Mouse (Mus musculus): ENCODE measurements around the gene Trpd52l3. TPM values are rescaled to one million over a fixed set of nuclear protein-coding genes. Genes with fewer than 3 reads are reported as not detected.
"Not testable (repeated sequence)": the region's sequence is repeated elsewhere in the genome, so short reads cannot be mapped to it uniquely, and the experiment has no call there.

Trpd52l3 gene
- polyA plus RNA-seq (2017; shearing (Covaris generic)) = not detected

DNA sequence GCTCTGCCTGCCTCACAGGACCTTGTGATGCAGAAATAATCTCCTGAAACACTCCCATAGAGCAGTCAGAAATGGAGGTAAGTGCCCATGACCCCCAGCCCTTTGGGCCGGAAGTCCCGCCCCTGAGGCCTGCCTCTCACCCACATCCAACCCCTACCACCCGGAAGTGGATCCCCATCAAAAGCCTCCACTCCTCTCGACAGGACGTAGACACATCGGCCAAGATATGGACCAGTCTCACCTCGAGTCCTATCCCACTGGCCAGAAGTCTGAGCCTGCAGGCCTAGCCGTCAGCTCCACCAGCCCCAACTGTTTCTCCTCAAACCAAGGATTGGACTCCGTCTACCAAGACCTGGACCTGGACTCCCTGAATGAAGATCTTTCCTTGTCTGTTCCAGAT lies at the start of gene Trpd52l3:
Gene Trpd52l3, plus strand, starts transcription at position 170 of the 400 bp plus-strand sequence.
- ATAC-seq = no peak

GRCm38 (mm10) chr19:29953833-29954232 lies 49.8 kb upstream of the Trpd52l3 start:
- no peak for ATAC-seq

DNA sequence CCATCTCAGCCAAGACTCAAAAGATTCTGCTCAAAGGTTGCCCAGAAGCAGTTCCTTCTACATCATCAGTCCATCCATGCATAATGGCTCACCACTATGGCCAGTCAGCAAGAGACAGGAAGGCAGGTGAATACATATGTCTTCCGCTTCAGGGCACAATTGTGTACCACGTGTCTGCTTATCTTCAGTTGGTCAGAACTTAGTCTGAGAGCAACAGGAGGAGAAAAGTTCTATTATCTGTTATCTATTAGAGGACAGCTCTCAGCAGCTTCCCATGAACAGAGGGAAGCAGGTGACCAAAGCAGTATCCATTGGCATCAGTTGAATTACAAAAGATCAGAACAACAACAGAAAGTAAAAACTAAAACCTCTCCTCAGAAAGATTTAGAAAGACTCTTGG lies 48.1 kb upstream of the Trpd52l3 start:
- ATAC-seq = no peak

GRCm38 (mm10) chr19:29960906-29961305 lies 42.7 kb upstream of the Trpd52l3 start:
- ATAC-seq = no peak

DNA sequence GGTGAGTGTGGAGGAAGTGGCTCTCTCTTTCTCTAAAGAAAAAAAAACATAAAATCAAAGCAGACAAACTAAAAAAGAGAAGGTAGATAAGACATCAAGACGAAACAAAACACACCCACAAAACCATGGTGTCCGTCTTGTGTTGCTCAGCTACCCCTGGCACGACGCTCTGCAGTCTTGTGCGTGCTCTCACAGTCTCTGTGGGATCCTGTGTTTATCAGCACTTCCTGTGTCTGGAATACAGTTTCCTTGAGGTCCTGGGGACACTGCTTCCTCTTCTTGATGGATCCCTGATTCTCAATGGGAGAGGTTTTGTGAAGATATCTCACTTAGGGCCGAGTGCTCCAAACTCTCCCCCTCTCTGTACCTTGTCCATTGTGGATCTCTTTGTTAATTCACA lies 41.7 kb upstream of the Trpd52l3 start:
- ATAC-seq = no peak

DNA sequence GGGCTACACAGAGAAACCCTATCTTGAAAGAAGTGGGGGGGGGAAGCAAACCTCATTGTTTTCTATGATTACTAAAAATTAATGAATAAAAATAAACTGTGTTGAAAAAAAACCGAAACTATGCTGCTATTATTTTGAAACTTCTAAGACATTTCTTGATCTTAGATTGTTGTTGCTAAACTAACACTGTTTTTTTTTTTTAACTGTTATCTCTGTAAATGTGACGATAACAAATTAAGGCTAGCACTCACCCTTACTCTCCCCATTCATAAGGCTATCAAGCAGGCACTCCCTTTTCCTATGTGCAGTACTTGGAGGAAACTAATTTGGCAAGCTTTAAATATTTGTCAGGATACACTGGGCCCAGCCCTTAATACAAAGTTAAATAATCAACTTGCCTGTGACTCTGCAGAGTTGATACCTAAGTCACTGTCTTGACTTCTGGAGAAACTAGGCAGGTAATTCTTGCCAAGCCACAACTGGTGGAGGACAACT lies 39.9 kb upstream of the Trpd52l3 start:
- no peak for ATAC-seq

- ATAC-seq = no peak
Measured at GRCm38 (mm10) chr19:29967960-29968359, 35.6 kb upstream of the Trpd52l3 start.

DNA sequence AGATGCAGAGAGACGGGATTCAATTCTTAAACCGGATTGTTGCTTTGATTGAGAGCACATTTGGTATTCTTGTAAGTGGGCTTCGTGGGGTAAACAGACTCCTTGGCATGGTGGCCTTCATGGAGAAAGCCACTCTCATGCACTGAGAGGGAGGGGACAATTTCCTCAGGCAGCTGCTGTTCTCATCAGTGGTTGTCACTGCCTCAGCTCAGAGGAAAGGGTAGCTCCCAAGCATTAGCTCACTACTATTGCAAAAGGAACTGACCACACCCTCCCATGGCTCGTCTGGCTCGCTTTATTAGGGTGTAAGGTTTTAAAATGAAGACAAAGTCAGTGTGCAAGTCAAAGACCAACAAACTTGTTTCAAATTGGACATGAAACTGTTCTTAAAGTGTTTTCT lies 30.2 kb upstream of the Trpd52l3 start:
- no peak for ATAC-seq

DNA sequence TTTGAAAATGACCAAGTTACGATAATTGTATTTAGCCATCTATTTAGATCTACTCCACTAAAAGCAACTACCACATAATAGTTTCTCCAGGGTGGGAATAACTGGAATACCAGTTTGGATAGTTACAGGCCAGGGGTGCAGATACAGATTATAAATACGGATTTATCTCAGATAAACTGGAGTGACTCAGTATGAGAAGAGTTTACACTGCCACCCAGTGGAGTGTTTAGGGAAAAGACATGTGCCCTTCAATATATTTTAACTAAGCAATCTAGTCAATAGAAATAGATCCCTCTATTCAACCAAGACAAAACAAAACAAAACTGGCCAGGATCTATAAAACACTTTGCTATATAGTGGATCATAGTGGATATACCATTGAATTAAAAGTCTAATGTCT lies 24.7 kb upstream of the Trpd52l3 start:
- no peak for ATAC-seq

GRCm38 (mm10) chr19:29979452-29980089 lies 24.0 kb upstream of the Trpd52l3 start:
- no peak for ATAC-seq

DNA sequence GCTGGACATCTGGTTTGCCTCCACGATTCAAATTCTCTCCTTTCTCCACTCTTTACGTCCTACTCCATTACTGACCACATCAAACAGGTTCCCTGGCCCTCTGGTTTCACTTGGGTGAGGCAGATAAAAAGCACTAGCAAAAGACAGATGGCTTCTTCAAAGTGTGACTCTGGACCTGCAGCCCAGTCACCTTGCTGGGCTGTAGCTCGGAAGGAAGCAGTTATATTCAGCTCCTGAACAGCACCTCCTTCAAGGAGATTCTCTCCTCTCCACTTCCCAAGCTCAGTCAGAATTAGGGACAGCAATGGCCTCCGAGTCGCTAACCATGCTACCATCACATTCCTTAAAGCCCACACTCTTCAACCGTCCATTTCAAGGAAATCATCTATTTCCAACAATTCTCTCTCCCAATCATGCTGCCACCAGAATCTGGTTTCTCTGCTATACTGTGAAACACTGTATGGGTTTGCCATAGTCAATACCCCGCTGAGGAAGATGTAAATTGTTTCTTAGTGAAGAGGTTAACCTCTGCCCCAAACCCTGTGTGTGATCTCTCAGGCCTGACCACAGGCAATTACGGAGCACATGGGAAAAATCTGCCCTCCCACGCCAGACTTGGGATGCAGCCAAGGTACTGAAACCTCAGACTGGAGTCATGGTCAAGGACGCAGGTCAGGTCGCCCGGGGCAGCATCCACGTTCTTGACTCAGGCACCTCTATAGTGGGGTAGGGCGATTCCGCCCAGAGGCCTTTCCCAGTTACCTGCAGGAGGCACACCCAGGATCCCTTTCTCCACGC lies 19.2 kb upstream of the Trpd52l3 start:
- ATAC-seq = no peak

- ATAC-seq = no peak
Measured at GRCm38 (mm10) chr19:29986464-29987091, 17.0 kb upstream of the Trpd52l3 start.

- ATAC-seq = no peak
Measured at GRCm38 (mm10) chr19:30000406-30001365, 2.9 kb upstream of the Trpd52l3 start.

GRCm38 (mm10) chr19:30001550-30001949 lies 2.0 kb upstream of the Trpd52l3 start:
- ATAC-seq = no peak

DNA sequence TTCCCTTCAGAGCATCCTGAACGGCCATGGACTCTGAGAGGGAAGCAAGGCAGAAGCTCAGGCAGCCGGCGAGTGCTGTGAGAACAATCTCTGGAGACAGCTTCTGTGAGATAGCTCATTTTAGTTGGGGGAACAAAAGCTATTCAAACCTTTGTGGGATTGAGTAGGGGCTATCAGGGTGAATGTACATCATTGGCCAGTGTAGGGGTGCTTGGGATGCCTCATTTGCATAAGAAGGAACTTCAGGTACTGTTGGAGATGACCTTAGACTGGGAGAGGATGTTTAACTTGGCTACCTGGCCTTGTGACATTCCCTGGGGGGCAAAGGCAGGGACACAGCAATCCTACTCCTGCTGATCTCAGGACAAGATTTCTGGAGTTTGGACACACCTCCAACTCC lies 2.8 kb downstream of the Trpd52l3 start:
- ATAC-seq = no peak

GRCm38 (mm10) chr19:30010520-30011296 lies 7.1 kb downstream of the Trpd52l3 start:
- no peak for ATAC-seq

DNA sequence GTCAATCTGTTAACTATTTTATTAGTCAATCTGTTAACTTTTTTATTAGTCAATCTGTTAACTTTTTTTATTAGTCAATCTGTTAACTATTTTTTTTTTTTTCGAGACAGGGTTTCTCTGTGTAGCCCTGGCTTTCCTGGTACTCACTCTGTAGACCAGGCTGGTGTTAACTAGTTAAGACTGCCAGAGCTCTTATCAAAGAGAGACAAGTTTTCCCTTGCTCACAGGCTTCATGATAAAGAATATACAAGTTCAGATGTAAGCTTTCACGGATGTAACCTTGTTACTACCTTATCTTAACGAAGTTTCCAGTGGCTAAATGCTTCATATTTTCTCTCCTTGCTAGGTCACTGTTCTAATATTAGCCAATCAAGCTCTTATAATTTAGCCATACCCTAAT lies 10.7 kb downstream of the Trpd52l3 start:
- no peak for ATAC-seq

DNA sequence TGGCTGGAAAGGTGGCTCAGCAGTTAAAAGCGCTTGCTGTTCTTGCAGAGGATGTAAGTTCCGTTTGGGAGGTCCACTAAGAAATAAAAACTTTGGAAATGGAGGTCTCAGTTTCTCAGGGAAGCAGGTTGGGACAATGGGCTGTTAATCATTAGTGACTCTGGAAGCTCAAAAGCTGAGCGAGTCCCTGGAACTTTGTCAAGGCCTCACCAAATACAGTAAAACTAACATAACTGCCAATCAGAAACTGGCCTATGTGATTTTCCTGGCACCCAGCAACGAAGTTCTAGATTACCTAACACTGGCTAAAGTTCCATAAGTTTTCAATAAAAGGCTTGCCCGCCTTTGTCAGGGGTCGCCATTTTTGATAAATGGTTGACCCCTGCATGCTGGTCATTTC lies 12.6 kb downstream of the Trpd52l3 start:
- ATAC-seq = no peak

DNA sequence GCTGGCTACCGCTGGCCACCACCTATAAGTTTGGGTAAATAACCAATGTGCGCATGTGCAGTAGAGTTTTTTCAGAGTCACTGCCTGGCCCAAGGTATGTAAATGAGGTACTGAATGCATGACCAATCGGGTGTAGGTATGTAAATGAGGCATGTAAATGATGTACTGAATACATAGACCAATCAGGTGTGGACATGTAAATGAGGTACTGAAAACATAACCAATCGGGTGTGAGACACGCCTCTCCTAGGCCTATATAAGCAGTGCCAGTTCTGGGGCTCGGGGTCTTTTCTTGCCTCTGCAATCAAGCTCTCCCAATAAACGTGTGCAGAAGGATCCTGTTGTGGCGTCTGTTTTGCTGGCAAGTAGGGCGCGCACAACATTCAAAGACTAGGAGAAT lies 19.8 kb downstream of the Trpd52l3 start:
- ATAC-seq = not testable (repeated sequence)

DNA sequence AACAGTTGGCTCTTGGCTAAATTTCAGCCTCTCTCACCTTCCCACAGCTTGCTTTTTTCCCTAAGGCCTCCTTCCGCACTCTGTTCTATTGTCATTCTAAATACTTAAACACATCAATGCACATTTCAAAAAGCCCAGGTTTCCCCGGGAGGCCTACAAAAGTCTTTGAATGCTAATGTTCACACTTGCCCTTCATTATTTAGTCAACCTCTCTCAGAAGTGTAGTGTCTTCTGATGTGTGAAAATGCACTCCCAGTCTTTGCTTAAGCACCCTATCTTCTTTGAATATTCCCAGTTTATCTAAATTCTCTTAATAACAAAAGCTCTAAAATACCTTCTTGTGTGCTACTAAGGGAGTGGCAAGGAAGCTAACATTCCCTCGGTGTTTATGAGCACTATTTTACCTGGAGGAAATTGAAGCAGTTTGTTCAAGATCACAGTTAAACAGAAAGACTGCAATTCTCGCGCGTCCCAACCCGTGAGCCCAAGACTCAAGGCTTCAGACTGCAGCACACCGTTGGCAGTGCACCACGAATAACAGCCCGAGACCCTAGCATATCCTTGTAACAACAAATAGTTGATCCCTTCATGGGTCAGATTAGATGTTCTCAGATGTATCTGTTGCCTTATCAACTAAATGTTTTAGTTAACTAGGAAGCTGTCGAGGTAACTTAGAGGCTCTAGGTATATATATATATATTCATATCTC lies 25.6 kb downstream of the Trpd52l3 start:
- ATAC-seq = no peak

Data from activated CD4-positive, CD25-positive, alpha-beta regulatory T cell, adult 4 months (primary cell).